Mouse (Mus musculus) liver, postnatal 0 days (tissue): ENCODE data around the gene Bbx.

Source experiments
- CTCF ChIP-seq: sonication (generic); IDR thresholded peaks from 2 replicates; pipeline ENCODE4 v1.5.1; 2016; ENCODE audit warnings: antibody characterized with exemption, low read depth
- EP300 ChIP-seq: IDR thresholded peaks from 2 replicates; pipeline ENCODE4 v1.6.1; 2016; ENCODE audit warnings: antibody characterized with exemption, low read depth, mild to moderate bottlenecking

GRCm38 (mm10) chr16:50478695-50479094 lies 46.5 kb upstream of the Bbx start:
- TF ChIP-seq EP300 (no peak), CTCF (no peak)
